Mouse (Mus musculus): ENCODE results near the gene Rreb1. TPM values are rescaled to one million over a fixed set of nuclear protein-coding genes. Genes with fewer than 3 reads are reported as not detected.

Gene Rreb1
- polyA plus RNA-seq, 1 experiment from 2014 or later: 10.0 TPM

GRCm38 (mm10) chr13:37777351-37778146 lies 651 bp upstream of the Rreb1 start:
- Histone ChIP-seq H3K27ac (ENCODE audit: low read length) (no peak overlapping the region), H3K4me2 (replicated peaks; ENCODE audit: low read depth, low read length) (peak overlapping the region; percentile 98), H3K27me3 (replicated peaks; ENCODE audit: insufficient read depth, low read length) (no peaks in the 10 kb centered on the region), H3K9ac (replicated peaks; ENCODE audit: low read depth) (peak overlapping the region; percentile 41; the same call in 1 of the 2 replicates), H3K9me3 (ENCODE audit: low read length) (no peaks in the 10 kb centered on the region), H3K36me3 (ENCODE audit: insufficient read depth, low read length) (no peaks in the 10 kb centered on the region), H3K4me1 (ENCODE audit: insufficient read depth, low read depth, low read length) (no peaks in the 10 kb centered on the region), H3K4me3 (ENCODE audit: low read depth, low read length) (peak overlapping the region; percentile 45)
- no peak for ATAC-seq
- no peak for TF ChIP-seq CTCF (IDR thresholded peaks at IDR 0.05)
- no peak for TF ChIP-seq EP300 (IDR thresholded peaks at IDR 0.05)
- 29% methylated on average over 25 of the region's 25 CpGs for WGBS
- DNase-seq (ENCODE audit: low spot score): no peak

GRCm38 (mm10) chr13:37778594-37779231 lies 513 bp downstream of the Rreb1 start:
- Histone ChIP-seq H3K4me2 (replicated peaks; ENCODE audit: low read depth, low read length) (peak overlapping the region; percentile 98), H3K4me3 (ENCODE audit: low read depth, low read length) (peak overlapping the region; percentile 45), H3K27me3 (replicated peaks; ENCODE audit: insufficient read depth, low read length) (no peaks in the 10 kb centered on the region), H3K9me3 (ENCODE audit: low read length) (no peaks in the 10 kb centered on the region), H3K36me3 (ENCODE audit: insufficient read depth, low read length) (no peaks in the 10 kb centered on the region), H3K9ac (replicated peaks; ENCODE audit: low read depth) (peak overlapping the region; percentile 41; the same call in 1 of the 2 replicates), H3K4me1 (ENCODE audit: insufficient read depth, low read depth, low read length) (no peaks in the 10 kb centered on the region), H3K27ac (ENCODE audit: low read length) (peak overlapping the region; percentile 48)
- no peak for TF ChIP-seq EP300 (IDR thresholded peaks at IDR 0.05)
- 0 out of 2 replicates have a peak, but pooled peaks have one; percentile 9 for TF ChIP-seq CTCF (IDR thresholded peaks at IDR 0.05)
- ATAC-seq: peak; percentile 78
- peak; percentile 64 for DNase-seq (ENCODE audit: low spot score)
- 1% methylated on average over 32 of the region's 33 CpGs for WGBS

GRCm38 (mm10) chr13:37779251-37779667 lies 1.1 kb downstream of the Rreb1 start:
- Histone ChIP-seq H3K9ac (replicated peaks; ENCODE audit: low read depth) (no peak overlapping the region), H3K4me3 (ENCODE audit: low read depth, low read length) (peak overlapping the region; percentile 45), H3K36me3 (ENCODE audit: insufficient read depth, low read length) (no peaks in the 10 kb centered on the region), H3K27me3 (replicated peaks; ENCODE audit: insufficient read depth, low read length) (no peaks in the 10 kb centered on the region), H3K4me2 (replicated peaks; ENCODE audit: low read depth, low read length) (peak overlapping the region; percentile 98), H3K9me3 (ENCODE audit: low read length) (no peaks in the 10 kb centered on the region), H3K4me1 (ENCODE audit: insufficient read depth, low read depth, low read length) (no peaks in the 10 kb centered on the region; the same call in 1 of the 2 replicates), H3K27ac (ENCODE audit: low read length) (peak overlapping the region; percentile 48)
- peak; percentile 46 for DNase-seq (ENCODE audit: low spot score)
- ATAC-seq: peak; percentile 53
- no peak for TF ChIP-seq EP300 (IDR thresholded peaks at IDR 0.05)
- no peak for TF ChIP-seq CTCF (IDR thresholded peaks at IDR 0.05)
- 12% methylated on average over 9 of the region's 9 CpGs for WGBS

GRCm38 (mm10) chr13:37781557-37781956 lies 3.4 kb downstream of the Rreb1 start:
- Histone ChIP-seq H3K4me1 (ENCODE audit: insufficient read depth, low read depth, low read length) (no peaks in the 10 kb centered on the region; the same call in 1 of the 2 replicates), H3K4me2 (replicated peaks; ENCODE audit: low read depth, low read length) (no peak overlapping the region), H3K4me3 (ENCODE audit: low read depth, low read length) (no peak overlapping the region), H3K9ac (replicated peaks; ENCODE audit: low read depth) (no peak overlapping the region), H3K27me3 (replicated peaks; ENCODE audit: insufficient read depth, low read length) (no peaks in the 10 kb centered on the region), H3K9me3 (ENCODE audit: low read length) (no peaks in the 10 kb centered on the region), H3K36me3 (ENCODE audit: insufficient read depth, low read length) (no peaks in the 10 kb centered on the region), H3K27ac (ENCODE audit: low read length) (no peak overlapping the region)
- no peak for ATAC-seq
- 81% methylated on average over 2 of the region's 2 CpGs for WGBS
- TF ChIP-seq CTCF (IDR thresholded peaks at IDR 0.05) (no peak), EP300 (IDR thresholded peaks at IDR 0.05) (no peak)
- no peak for DNase-seq (ENCODE audit: low spot score)

- no peak for TF ChIP-seq CTCF (IDR thresholded peaks at IDR 0.05)
- no peak for TF ChIP-seq EP300 (IDR thresholded peaks at IDR 0.05)
- H3K9ac ChIP-seq (replicated peaks; ENCODE audit: low read depth): no peak overlapping the region
- ATAC-seq (no peak), DNase-seq (ENCODE audit: low spot score) (no peak)
- H3K4me1 ChIP-seq (ENCODE audit: insufficient read depth, low read depth, low read length): no peaks in the 10 kb centered on the region; the same call in 1 of the 2 replicates
- no peaks in the 10 kb centered on the region for H3K27me3 ChIP-seq (replicated peaks; ENCODE audit: insufficient read depth, low read length)
- H3K4me3 ChIP-seq (ENCODE audit: low read depth, low read length): no peak overlapping the region
- no peak overlapping the region for H3K4me2 ChIP-seq (replicated peaks; ENCODE audit: low read depth, low read length)
- 77% methylated on average over 6 of the region's 6 CpGs for WGBS
- no peaks in the 10 kb centered on the region for H3K36me3 ChIP-seq (ENCODE audit: insufficient read depth, low read length)
- H3K27ac ChIP-seq (ENCODE audit: low read length): no peak overlapping the region
- no peaks in the 10 kb centered on the region for H3K9me3 ChIP-seq (ENCODE audit: low read length)
These were observed 3.9 kb downstream of the Rreb1 start for GRCm38 (mm10) chr13:37782144-37782543.

- Histone ChIP-seq H3K27me3 (replicated peaks; ENCODE audit: insufficient read depth, low read length) (no peaks in the 10 kb centered on the region), H3K4me2 (replicated peaks; ENCODE audit: low read depth, low read length) (no peak overlapping the region), H3K4me3 (ENCODE audit: low read depth, low read length) (no peak overlapping the region), H3K27ac (ENCODE audit: low read length) (no peak overlapping the region), H3K36me3 (ENCODE audit: insufficient read depth, low read length) (no peaks in the 10 kb centered on the region), H3K9me3 (ENCODE audit: low read length) (no peaks in the 10 kb centered on the region), H3K4me1 (ENCODE audit: insufficient read depth, low read depth, low read length) (no peaks in the 10 kb centered on the region; the same call in 1 of the 2 replicates), H3K9ac (replicated peaks; ENCODE audit: low read depth) (no peak overlapping the region)
- ATAC-seq (no peak), DNase-seq (ENCODE audit: low spot score) (no peak)
- TF ChIP-seq EP300 (IDR thresholded peaks at IDR 0.05) (no peak), CTCF (IDR thresholded peaks at IDR 0.05) (no peak)
- 94% methylated on average over 6 of the region's 6 CpGs for WGBS
These were observed 5.5 kb downstream of the Rreb1 start for GRCm38 (mm10) chr13:37783676-37784075.

Data from lung, postnatal 0 days (tissue).